Mouse (Mus musculus) skeletal muscle tissue, adult 2 months (tissue): ENCODE measurements around the gene Gm9049.
"Not testable (repeated sequence)": the region's sequence is repeated elsewhere in the genome, so short reads cannot be mapped to it uniquely, and the experiment has no call there.

Experiments
- DNase-seq: peaks from one replicate; pipeline ENCODE4 v3.0.0-alpha.2; 2012; ENCODE audit warnings: low read depth, low spot score

The Gm9049 gene

DNA sequence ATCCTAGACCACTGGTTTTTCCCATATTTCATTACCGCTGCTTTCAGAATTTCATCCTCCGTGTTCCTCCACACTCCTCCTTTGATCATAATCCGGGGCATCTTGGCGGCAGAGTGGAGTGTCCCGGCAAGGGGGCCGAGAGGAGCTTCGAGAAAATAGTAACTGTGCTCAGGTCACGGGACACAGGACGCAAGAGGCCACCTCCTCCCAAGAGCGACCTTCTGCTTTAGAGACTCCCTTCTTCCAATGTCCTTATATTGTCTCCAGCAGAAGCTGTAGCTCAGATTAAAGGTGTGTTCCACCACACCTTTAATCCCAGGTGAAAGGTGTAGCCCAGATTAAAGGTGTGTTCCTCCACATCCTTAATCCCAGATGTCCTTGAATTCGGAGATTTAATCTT lies at the start of gene Gm9049:
Gm9049 (minus strand) TSS at position 101 of the 400 bp plus-strand sequence.
- not testable (repeated sequence) for DNase-seq

GRCm38 (mm10) chr10:118399917-118400316 lies 46.0 kb upstream of the Gm9049 start:
- no peak for DNase-seq

DNA sequence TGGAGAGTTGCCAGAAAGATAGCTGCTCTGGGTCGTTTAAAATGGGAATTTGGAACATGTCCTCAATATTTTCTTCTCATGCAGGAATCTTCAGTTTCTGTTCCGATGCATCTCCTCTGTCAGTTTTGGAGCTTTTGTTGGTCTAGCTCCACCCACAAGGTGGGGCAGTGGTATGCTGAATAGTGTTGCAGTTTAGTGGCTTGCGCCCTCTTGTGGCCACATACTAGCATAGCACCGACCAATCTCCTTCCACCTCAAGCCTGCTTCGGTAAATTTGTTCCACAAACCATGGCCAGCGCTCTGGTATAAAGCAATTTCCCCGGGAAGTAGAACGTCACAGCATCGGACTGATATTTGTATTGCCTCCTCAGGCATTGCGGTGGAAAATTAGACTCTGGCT lies 16.5 kb upstream of the Gm9049 start:
- DNase-seq = peak; percentile 59

GRCm38 (mm10) chr10:118369518-118369917 lies 15.6 kb upstream of the Gm9049 start:
- no peak for DNase-seq

DNA sequence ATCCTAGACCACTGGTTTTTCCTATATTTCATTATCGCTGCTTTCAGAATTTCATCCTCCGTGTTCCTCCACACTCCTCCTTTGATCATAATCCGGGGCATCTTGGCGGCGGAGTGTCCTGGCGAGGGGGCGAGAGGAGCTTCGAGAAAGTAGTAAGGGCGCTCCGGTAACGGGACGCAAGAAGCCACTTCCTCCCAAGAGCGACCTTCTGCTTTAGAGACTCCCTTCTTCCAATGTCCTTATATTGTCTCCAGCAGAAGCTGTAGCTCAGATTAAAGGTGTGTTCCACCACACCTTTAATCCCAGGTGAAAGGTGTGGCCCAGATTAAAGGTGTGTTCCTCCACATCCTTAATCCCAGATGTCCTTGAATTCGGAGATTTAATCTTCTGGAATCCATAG lies 5.3 kb downstream of the Gm9049 start, which contains the start of gene Gm9048:
Gm9048 (minus strand) TSS at position 101 of the 400 bp plus-strand sequence.
- not testable (repeated sequence) for DNase-seq

DNA sequence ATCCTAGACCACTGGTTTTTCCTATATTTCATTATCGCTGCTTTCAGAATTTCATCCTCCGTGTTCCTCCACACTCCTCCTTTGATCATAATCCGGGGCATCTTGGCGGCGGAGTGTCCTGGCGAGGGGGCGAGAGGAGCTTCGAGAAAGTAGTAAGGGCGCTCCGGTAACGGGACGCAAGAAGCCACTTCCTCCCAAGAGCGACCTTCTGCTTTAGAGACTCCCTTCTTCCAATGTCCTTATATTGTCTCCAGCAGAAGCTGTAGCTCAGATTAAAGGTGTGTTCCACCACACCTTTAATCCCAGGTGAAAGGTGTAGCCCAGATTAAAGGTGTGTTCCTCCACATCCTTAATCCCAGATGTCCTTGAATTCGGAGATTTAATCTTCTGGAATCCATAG lies 10.8 kb downstream of the Gm9049 start, which contains the start of gene Gm9046:
Gm9046 (minus strand) TSS at position 101 of the 400 bp plus-strand sequence.
- not testable (repeated sequence) for DNase-seq

DNA sequence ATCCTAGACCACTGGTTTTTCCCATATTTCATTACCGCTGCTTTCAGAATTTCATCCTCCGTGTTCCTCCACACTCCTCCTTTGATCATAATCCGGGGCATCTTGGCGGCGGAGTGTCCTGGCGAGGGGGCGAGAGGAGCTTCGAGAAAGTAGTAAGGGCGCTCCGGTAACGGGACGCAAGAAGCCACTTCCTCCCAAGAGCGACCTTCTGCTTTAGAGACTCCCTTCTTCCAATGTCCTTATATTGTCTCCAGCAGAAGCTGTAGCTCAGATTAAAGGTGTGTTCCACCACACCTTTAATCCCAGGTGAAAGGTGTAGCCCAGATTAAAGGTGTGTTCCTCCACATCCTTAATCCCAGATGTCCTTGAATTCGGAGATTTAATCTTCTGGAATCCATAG lies 16.2 kb downstream of the Gm9049 start, which contains the start of gene Gm9045:
Gm9045 (minus strand) TSS at position 101 of the 400 bp plus-strand sequence.
- not testable (repeated sequence) for DNase-seq

- DNase-seq = not testable (repeated sequence)
Measured at GRCm38 (mm10) chr10:118332308-118332707, 21.6 kb downstream of the Gm9049 start, which contains the start of gene Gm9044. Gene Gm9044, minus strand, starts transcription at chr10:118332408.

- DNase-seq = not testable (repeated sequence)
Measured at GRCm38 (mm10) chr10:118326869-118327268, 27.0 kb downstream of the Gm9049 start, which contains the start of gene Gm9040. Gene Gm9040, minus strand, starts transcription at chr10:118326969.

DNA sequence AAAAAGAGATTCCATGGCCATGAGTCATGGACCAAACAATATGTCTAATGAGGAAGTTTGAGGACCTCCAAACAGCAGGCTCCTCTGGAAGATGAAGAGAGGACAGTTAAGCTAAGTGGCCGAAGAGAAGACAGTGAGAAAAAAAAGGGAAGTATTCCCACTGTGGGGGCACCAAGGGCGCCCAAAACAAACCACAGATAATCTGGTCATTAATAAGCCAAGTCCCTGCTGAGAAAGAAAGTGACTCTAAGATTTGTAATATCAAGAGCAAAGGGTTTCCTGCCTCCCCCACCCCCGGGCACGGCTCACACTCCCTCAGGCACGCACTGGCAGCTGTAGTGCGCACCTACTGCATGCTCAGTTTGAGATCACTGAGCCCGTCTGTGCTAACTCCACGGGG lies 34.9 kb downstream of the Gm9049 start:
- DNase-seq = no peak

- not testable (repeated sequence) for DNase-seq
Measured at GRCm38 (mm10) chr10:118302133-118302532, 51.8 kb downstream of the Gm9049 start.
